Mouse (Mus musculus): Measurements from ENCODE around the gene Kif27.
"Not testable (repeated sequence)": the region's sequence is repeated elsewhere in the genome, so short reads cannot be mapped to it uniquely, and the experiment has no call there.

Gene Kif27

GRCm38 (mm10) chr13:58358629-58359303, at the start of gene Kif27:
TSS of gene Kif27 (minus strand) at chr13:58359122.
- DNase-seq (ENCODE audit: low spot score), result peak; percentile 92

- DNase-seq (ENCODE audit: low spot score), result not testable (repeated sequence)
These were observed 44.3 kb upstream of the Kif27 start, which contains the start of gene Hnrnpk for GRCm38 (mm10) chr13:58403243-58403642. TSS of gene Hnrnpk (minus strand) at chr13:58403343.

DNA sequence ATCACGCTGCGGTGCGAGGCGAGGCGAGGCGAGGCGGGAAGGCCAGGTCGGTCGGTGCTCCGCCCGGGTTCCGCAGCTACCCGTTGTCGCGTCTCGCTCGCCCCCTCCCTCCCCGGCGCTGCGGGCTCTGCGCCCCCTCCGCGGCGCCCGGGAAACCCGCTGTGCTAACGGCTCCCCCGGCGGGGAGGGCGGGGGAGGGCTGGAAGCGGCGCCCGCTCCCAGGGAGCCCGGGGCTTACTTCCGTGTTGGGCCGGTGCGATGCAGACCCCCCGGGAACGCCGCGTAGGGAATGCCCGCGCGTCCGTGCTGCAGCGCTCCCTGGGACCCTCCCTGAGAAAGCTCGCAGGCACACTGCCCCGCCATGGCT, 43.8 kb upstream of the Kif27 start:
- no peak for DNase-seq (ENCODE audit: low spot score)

GRCm38 (mm10) chr13:58402003-58402743, 43.3 kb upstream of the Kif27 start, which contains the start of gene Rmi1:
TSS of gene Rmi1 (plus strand) at chr13:58402248.
- peak; percentile 98 for DNase-seq (ENCODE audit: low spot score)

GRCm38 (mm10) chr13:58401135-58402002, 42.4 kb upstream of the Kif27 start:
- peak; percentile 47 for DNase-seq (ENCODE audit: low spot score)

GRCm38 (mm10) chr13:58400576-58400975, 41.7 kb upstream of the Kif27 start:
- no peak for DNase-seq (ENCODE audit: low spot score)

- no peak for DNase-seq (ENCODE audit: low spot score)
These were observed 38.7 kb upstream of the Kif27 start for GRCm38 (mm10) chr13:58397651-58398050.

GRCm38 (mm10) chr13:58394392-58394791, 35.5 kb upstream of the Kif27 start:
- not testable (repeated sequence) for DNase-seq (ENCODE audit: low spot score)

GRCm38 (mm10) chr13:58389324-58389951, 30.5 kb upstream of the Kif27 start:
- DNase-seq (ENCODE audit: low spot score), result no peak

DNA sequence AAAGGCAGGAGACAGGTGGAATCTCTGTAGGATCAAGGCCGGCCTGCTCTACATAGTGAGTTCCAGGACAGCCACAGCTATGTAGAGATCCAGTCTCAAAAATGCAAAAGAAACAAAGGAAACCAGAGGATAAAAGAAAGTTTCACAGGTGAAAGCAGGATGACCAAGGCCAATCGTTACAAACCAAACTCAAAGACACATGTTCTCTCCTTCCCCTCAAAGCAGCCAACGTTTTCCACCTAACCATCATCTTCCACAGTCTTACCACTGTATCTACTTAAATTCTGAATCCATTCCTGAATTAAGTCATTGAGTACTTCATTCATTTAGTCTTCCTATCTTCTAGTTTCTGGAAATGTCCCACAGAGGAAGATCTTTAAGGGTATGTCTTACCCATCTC, 29.5 kb upstream of the Kif27 start:
- no peak for DNase-seq (ENCODE audit: low spot score)

- peak; percentile 70 for DNase-seq (ENCODE audit: low spot score)
These were observed 29.0 kb upstream of the Kif27 start for GRCm38 (mm10) chr13:58387948-58388347.

DNA sequence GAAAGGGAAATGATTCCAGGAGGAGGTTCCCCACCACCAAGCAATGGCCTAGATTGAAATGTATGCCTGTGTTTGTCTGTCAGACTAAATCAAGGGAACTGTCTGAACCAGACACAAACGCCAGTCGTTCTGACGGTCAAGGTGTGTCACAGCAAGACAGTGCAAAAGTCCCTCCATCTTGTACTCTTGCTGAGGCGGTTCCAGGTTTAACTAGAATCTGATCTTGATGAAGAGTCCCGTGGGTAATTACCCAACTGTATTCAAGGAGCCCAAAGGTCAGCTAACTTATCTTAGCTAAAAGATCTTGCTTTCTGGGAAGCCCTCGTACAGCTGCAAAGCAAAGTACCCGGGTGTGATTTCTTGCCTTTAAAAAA, 26.6 kb upstream of the Kif27 start:
- DNase-seq (ENCODE audit: low spot score), result no peak

GRCm38 (mm10) chr13:58384779-58385546, 26.0 kb upstream of the Kif27 start, which contains the start of gene 2210016F16Rik:
TSS of gene 2210016F16Rik (minus strand) at chr13:58385225.
- DNase-seq (ENCODE audit: low spot score), result peak; percentile 56

DNA sequence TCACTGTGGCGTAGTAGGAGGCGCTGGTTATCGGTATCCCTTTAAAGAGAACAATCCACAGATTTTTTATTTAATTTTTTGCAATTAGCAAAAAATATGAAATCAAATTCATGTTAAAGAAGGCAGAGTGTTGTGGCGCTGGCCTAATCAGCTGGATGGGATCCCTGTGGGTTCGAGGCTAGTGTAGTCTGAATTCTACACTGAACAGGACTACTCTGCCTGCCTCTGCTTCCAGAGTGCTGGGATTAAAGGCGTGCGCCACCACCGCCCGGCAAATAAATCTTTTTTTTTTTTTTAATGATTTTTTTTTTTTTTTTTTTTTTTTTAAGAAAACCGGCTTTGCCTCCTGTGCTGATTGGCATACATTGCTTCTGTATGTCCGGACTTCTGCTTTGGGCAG, 25.4 kb upstream of the Kif27 start:
- DNase-seq (ENCODE audit: low spot score), result no peak

GRCm38 (mm10) chr13:58373153-58373470, 14.2 kb upstream of the Kif27 start:
- DNase-seq (ENCODE audit: low spot score), result no peak

DNA sequence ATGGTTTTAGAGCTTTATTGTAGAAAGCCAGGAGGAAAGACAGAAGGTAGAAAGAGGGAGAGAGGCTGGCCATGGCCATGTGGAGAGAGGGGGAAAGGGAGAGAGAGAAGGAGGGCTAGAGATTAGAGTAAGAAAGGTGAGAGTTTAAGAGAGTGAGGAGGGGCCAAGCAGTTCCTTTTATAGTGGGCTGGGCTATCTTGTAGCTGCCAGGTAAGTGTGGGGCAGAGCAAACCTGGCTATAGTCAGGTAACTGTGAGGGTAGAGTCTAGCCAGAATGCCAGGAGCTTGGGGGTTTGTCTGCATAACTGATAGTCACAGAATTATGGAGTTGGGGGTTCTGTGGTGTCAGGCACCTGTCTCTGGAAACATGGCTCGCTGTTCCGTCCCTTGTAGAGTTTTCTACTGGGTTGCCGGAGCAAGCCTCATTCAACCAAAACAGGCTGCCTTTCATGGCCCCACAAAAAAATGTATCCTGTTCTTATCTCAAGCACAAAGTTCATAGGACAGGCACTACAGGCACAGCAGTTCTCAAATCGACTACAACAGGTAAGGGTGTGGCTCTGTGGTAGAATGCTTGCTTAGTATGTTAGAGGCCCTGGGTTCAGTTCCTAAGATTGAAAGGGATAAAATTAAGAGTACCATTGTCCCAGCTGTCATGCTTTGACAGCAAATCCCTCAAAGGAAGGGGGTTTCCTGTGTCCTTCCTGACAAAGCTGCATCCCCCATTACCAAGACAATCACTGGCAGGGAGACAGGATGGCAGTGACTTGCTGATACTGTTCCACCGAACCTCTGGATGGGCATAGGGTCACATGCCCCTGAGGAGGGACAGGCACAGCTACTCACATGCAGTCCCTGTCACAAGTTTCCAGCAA, 13.6 kb upstream of the Kif27 start:
- DNase-seq (ENCODE audit: low spot score), result no peak

DNA sequence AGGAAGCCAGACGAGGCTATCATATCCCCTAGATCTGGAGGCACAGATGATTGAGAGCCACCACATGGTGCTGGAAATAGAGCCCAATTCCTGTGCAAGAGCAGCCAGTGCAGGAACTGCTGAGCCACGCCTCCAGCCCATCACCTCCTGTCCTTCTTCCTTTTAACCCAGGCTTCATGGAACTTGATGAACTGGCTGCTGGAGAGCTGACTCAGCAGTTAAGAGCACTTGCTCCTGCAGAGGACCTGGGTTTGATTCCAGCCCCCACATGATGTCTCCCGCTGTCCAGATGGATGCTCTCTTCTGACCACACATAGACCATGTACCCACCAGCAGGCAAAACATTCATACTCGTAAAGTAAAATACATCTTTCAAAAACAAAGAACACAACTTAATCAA, 9.9 kb upstream of the Kif27 start:
- DNase-seq (ENCODE audit: low spot score), result no peak

DNA sequence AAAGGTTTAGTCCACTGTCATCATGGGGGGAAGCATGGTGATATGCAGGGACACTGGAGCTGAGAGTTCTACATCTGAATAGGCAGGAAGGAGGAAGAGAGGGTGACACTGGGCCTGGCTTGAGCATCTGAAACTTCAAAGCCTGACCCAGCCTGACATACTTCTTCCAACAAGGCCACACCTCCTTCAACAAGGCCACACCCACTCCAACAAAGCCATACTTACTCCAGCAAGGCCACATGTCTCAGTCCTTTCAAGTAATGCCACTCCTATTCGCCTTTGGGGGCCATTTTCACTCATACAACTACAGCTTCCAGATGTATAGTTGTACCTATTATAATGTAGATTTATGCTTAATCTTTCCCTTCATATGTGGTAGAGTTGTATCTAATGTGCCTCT, 8.7 kb upstream of the Kif27 start:
- no peak for DNase-seq (ENCODE audit: low spot score)

GRCm38 (mm10) chr13:58366373-58366772, 7.5 kb upstream of the Kif27 start:
- DNase-seq (ENCODE audit: low spot score), result no peak

DNA sequence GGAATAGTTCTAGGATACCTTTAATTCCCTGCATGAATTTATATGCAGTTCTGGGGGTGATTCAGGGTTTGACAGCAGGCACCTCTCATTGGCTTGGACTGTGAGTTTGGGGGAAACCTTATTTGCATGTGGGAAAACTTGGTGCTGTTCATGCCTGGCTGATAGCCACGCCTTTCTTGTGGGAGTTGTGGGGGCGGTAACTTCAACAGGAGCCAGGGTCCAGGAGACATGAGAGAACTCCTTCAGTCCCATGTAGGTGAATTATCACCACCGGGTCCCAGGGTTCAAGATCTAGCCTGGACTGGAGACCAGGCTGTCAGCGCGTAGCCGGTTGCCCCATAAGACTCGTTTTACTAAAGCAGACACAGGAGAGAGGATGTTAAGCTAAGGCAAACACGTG, 6.3 kb upstream of the Kif27 start:
- not testable (repeated sequence) for DNase-seq (ENCODE audit: low spot score)
